Mouse (Mus musculus) T-cell, adult 66 days (primary cell): ENCODE results near the gene Gm29110. TPM values are rescaled to one million over a fixed set of nuclear protein-coding genes. Genes with fewer than 3 reads are reported as not detected.

Experiments
- total RNA-seq, 2 experiments: library from RNA; stranded (reverse); gene quantifications; 3 replicates in 1 of 2; 4 replicates in 1 of 2; pipeline ENCODE4 v1.2.4; 2023

Gm29110 gene
- total RNA-seq = not detected

DNA sequence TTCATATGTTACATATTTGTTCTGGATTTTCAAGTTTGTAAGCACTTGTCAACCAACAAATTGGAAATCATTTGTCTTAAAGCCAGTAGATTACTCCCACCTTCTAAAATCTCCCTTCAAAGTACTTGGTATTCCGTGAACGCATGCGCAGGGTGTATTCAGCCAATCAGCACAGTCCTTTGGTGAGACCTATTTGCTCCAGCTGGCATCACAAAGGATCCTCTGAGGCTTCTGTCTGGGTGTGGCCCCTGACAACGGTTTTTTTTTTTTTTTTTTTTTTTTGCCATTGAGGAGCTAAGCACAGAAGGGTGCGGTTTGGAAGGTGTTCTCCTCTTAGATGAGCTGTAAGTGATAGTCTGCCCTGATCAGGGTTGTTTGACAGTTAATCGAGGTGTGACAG is at the start of gene Gm29110:
Gene Gm29110, plus strand, starts transcription at position 301 of the 400 bp plus-strand sequence.

Other genes starting within 250 kb of the Gm29110 start
- not detected for gene Gm21913, start 153.4 kb downstream of the Gm29110 start, total RNA-seq